Mouse (Mus musculus) lung, postnatal 0 days (tissue): ENCODE data around the gene Zdhhc3.

Source experiments
- CTCF ChIP-seq: IDR thresholded peaks from 2 replicates; pipeline ENCODE4 v1.5.1; 2016; ENCODE audit warnings: antibody characterized with exemption, mild to moderate bottlenecking
- EP300 ChIP-seq: IDR thresholded peaks from 2 replicates; pipeline ENCODE4 v1.6.1; 2016; ENCODE audit warnings: antibody characterized with exemption, mild to moderate bottlenecking, control low read depth

DNA sequence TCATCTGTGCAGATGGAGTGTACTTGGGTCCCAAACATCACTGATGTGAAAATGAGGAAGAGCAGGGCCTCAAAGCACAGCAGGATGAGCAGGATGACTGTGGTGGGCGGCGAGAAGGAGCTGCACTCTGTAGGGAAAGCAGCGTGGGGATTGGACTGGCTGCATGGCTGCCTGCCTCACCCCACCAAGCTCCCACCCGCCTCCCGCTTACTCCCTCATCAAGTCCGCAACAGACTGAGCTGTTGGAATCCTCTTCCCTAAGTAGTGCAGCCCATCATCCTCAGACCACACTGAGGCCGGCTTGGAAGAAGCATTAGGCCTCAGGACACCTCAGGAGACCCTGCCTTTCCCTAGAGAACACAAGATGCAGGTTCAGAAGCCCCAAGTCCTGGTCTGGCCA, 32.6 kb downstream of the Zdhhc3 start:
- no peak for TF ChIP-seq CTCF
- TF ChIP-seq EP300: no peak
